Mouse (Mus musculus) forebrain, postnatal 0 days (tissue): ENCODE data around the gene Dand5. TPM values are rescaled to one million over a fixed set of nuclear protein-coding genes. Genes with fewer than 3 reads are reported as not detected.

ENCODE experiments used
- ATAC-seq: fragments of 200-750 bp; cut with Nextera tagmentation; 2 replicates; pipeline ENCODE4 v1.8.0; 2017; ENCODE audit warnings: mild to moderate bottlenecking, moderate library complexity
- DNase-seq: peaks from one replicate; pipeline ENCODE4 v3.0.0-alpha.2; 2015
- H3K27ac ChIP-seq: fragments of 300-500 bp; sonication (generic); 2 replicates; pipeline ENCODE4 v1.5.1; 2014; ENCODE audit warnings: low read depth, mild to moderate bottlenecking, antibody characterized with exemption, low read length, moderate library complexity, mixed read lengths
- H3K27me3 ChIP-seq: fragments of 300-500 bp; sonication (generic); 2 replicates; pipeline ENCODE4 v1.6.1; 2014; ENCODE audit warnings: mild to moderate bottlenecking, low read length, mixed read lengths; ENCODE audit not compliant: insufficient read depth
- H3K36me3 ChIP-seq: fragments of 300-500 bp; sonication (generic); 2 replicates; pipeline ENCODE4 v1.6.1; 2014; ENCODE audit warnings: mild to moderate bottlenecking, moderate library complexity; ENCODE audit not compliant: insufficient read depth
- H3K4me1 ChIP-seq: fragments of 300-500 bp; sonication (generic); 2 replicates; pipeline ENCODE4 v1.6.1; 2014; ENCODE audit warnings: antibody characterized with exemption; ENCODE audit not compliant: insufficient read depth
- H3K4me2 ChIP-seq: fragments of 300-500 bp; sonication (generic); 2 replicates; pipeline ENCODE4 v1.6.1; 2014; ENCODE audit warnings: low read depth, mild to moderate bottlenecking, moderate library complexity
- H3K4me3 ChIP-seq: fragments of 300-500 bp; sonication (generic); 2 replicates; pipeline ENCODE4 v1.5.1; 2014; ENCODE audit warnings: low read depth, low read length, mixed read lengths
- H3K9ac ChIP-seq: fragments of 300-500 bp; sonication (generic); 2 replicates; pipeline ENCODE4 v1.6.1; 2014; ENCODE audit warnings: mild to moderate bottlenecking
- H3K9me3 ChIP-seq: fragments of 300-500 bp; sonication (generic); 2 replicates; pipeline ENCODE4 v1.6.1; 2016; ENCODE audit warnings: low read length
- CTCF ChIP-seq: sonication (generic); IDR thresholded peaks from 2 replicates; pipeline ENCODE4 v1.5.1; 2016; ENCODE audit warnings: antibody characterized with exemption, control low read depth, low read depth
- WGBS: fragments of 180-500 bp; shearing (Covaris S2); extraction: QIAGEN DNeasy Blood & Tissue Kit; methylation state at CpG from one replicate; pipeline ENCODE4 v1.1.7; 2014; 5-methylcytosine and 5-hydroxymethylcytosine counted together
- polyA plus RNA-seq: library from polyadenylated mRNA; unstranded; fragments of >200 nt; fragmentation: Nextera tagmentation; extraction: Ambion mirVana; gene quantifications from 2 replicates; pipeline ENCODE4 v1.2.1, GENCODE M21; 2015
- total RNA-seq: library from RNA; depleted of rRNA; stranded (reverse); fragments of >200 nt; gene quantifications from 2 replicates; pipeline ENCODE4 v1.2.3, GENCODE M21; 2014

Gene Dand5
- total and polyA plus RNA-seq, 2 experiments from 2014 or later: 6.9 to 10.0 TPM

GRCm38 (mm10) chr8:84811303-84811702 is 11.3 kb downstream of the Dand5 start:
- WGBS: 12% methylated on average over 10 of the region's 10 CpGs
- peak overlapping the region; percentile 79 for H3K27ac ChIP-seq
- H3K9me3 ChIP-seq: no peaks in the 10 kb centered on the region
- H3K9ac ChIP-seq: peak overlapping the region; percentile 47
- ATAC-seq (no peak), DNase-seq (no peak)
- H3K4me2 ChIP-seq: peak overlapping the region; percentile 51
- no peak for TF ChIP-seq CTCF
- H3K27me3 ChIP-seq: no peaks in the 10 kb centered on the region
- no peaks in the 10 kb centered on the region for H3K36me3 ChIP-seq
- H3K4me3 ChIP-seq: peak overlapping the region; percentile 33
- H3K4me1 ChIP-seq: peaks cover 14% of the 10 kb centered on the region

- H3K9ac ChIP-seq: peak overlapping the region; percentile 47
- H3K9me3 ChIP-seq: no peaks in the 10 kb centered on the region
- H3K27me3 ChIP-seq: no peaks in the 10 kb centered on the region
- peak; percentile 79 for ATAC-seq
- peak; percentile 85 for TF ChIP-seq CTCF
- under 1% methylated on average over 32 of the region's 32 CpGs for WGBS
- peak overlapping the region; percentile 33 for H3K4me3 ChIP-seq
- peak; percentile 96 for DNase-seq
- H3K4me2 ChIP-seq: peak overlapping the region; percentile 51
- no peaks in the 10 kb centered on the region for H3K36me3 ChIP-seq
- peaks cover 14% of the 10 kb centered on the region for H3K4me1 ChIP-seq
- H3K27ac ChIP-seq: peak overlapping the region; percentile 79
Observed at GRCm38 (mm10) chr8:84810896-84811295, 11.7 kb downstream of the Dand5 start.

DNA sequence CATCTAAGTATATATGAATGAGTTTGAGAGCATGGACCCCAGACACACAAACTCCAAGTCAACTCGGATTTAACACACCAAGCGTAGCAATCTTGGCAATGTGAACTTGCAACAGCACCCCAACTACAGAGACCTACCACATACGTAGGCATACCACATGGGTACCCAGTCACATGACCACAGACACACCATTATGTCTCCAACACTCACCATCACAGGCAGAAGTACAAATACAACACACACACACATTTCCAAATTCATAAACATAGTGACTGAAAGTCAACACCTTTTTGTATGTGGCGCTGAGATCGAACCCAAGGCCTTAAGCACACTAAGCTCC is 12.7 kb downstream of the Dand5 start:
- no peak overlapping the region for H3K9ac ChIP-seq
- no peak for TF ChIP-seq CTCF
- no peak overlapping the region for H3K4me3 ChIP-seq
- DNase-seq: no peak
- H3K36me3 ChIP-seq: no peaks in the 10 kb centered on the region
- H3K4me2 ChIP-seq: no peak overlapping the region
- peaks cover 9% of the 10 kb centered on the region for H3K4me1 ChIP-seq
- no peak overlapping the region for H3K27ac ChIP-seq
- H3K27me3 ChIP-seq: no peaks in the 10 kb centered on the region
- H3K9me3 ChIP-seq: no peaks in the 10 kb centered on the region
- 65% methylated on average over 5 of the region's 5 CpGs for WGBS
- no peak for ATAC-seq

DNA sequence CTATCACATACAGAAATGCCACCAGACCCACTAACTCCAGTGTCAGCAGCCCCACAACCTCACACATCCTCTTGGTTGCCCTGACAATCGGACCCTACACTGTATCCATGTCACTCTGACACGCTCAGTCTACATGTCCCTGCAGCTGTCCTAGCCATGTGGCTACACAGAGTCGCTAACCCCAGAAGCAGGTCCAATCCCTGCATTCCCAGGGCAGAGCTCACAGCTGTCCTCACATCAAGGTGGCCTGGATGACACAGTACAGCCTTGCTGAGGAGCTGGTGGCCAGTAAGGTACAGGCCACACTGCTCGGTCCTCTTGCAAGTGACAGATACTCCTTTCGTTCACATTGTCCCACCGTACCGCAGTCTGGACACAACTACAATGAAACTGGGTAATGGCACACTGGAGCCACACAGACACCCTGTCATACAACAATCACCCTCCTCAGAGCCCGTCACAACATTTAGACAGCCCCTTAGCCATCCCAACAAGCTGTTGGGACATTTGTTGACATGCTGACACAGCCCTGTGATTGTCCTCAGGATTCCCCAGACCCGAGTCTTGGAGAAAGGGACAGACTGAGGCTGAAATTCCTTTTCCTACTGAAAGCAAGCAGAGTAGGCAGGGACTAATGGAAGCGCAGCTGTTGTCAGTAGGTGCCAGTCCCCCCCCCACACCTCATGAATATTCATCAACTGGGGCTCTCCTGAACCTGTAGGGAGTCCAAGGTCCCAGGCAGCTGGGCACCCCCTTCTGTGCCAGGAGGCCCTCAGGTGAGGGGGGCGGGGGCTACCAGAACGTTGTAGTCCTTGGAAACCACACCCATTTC is 13.3 kb downstream of the Dand5 start:
- no peaks in the 10 kb centered on the region for H3K36me3 ChIP-seq
- H3K27ac ChIP-seq: no peak overlapping the region
- peaks cover 5% of the 10 kb centered on the region for H3K4me1 ChIP-seq
- ATAC-seq (no peak), DNase-seq (no peak)
- H3K9ac ChIP-seq: no peak overlapping the region
- WGBS: 41% methylated on average over 12 of the region's 12 CpGs
- no peak overlapping the region for H3K4me3 ChIP-seq
- no peak for TF ChIP-seq CTCF
- H3K4me2 ChIP-seq: no peak overlapping the region
- no peaks in the 10 kb centered on the region for H3K9me3 ChIP-seq
- H3K27me3 ChIP-seq: no peaks in the 10 kb centered on the region

DNA sequence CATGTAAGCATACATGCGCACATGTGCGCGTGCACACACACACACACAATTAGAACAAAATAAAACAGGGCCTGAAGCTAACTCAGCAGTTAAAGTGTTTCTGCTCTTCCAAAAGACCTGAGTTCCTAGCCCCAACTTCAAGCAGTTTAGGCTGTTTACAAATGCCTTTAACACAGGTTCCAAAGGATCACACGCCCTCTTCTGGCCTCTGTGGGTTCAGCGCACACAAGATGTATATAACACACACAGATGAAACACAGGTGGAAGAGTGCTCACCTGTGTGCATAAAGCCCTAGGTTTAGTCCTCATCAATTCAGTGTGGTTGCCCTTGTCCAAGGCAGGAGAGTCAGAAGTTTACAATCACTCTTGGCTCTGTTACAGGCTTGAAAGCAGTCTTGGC is 16.6 kb downstream of the Dand5 start:
- ATAC-seq: no peak
- H3K36me3 ChIP-seq: no peaks in the 10 kb centered on the region

DNA sequence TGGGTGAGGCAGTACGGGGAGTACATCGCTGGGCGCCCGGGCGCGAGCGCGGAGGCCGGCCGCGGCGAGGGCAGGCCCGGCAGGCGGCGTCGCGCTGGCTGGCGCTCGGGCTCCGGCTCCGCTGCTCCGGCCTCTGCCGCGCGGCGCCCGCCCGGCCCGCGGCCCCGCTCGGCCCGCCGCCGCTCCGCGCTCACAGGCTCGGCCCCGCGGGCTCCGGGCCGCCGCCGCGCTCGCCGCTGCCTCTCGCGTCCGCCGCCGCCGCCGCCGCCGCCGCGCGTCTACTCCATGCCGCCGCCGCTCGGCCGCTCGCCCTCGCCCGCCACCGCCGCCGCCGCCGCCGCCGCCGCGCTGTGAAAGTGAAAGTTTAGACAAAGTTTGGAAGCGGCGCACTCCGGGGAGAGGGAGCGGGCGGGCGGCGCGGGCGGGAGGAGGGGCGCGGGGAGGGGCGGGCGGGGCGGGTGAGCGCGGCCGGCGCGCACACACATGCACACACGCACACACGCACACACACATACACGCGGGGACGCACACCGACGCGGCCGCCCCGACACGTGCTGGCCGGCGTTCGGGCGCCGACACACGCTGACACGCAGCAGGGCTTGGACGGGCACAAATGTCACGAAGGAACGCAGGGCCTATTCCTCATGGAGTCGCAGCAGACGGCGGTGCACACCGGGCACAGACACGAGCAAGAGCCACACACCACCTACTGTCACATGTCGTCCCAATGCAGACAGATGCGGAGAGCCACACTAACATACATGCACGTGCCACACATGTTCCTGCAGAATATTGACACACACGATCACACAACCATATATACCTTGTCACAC is 22.4 kb downstream of the Dand5 start, which contains the start of gene Nfix:
Gene Nfix, minus strand, starts transcription at position 346 of the 833 bp plus-strand sequence.
- under 1% methylated on average over 36 of the region's 125 CpGs for WGBS
- no peak for TF ChIP-seq CTCF
- Histone ChIP-seq H3K4me1 (peaks cover 24% of the 10 kb centered on the region), H3K36me3 (no peaks in the 10 kb centered on the region), H3K27me3 (no peaks in the 10 kb centered on the region), H3K9me3 (no peaks in the 10 kb centered on the region), H3K4me2 (peak within 1 kb of the TSS; percentile 80), H3K9ac (peak within 1 kb of the TSS; percentile 88), H3K27ac (peak within 1 kb of the TSS; percentile 93), H3K4me3 (peak within 1 kb of the TSS; percentile 90)
- peak; percentile 32 for ATAC-seq
- peak; percentile 69 for DNase-seq

More for the DNA sequence above, 16.6 kb downstream of the Dand5 start:
- Histone ChIP-seq H3K27me3 (no peaks in the 10 kb centered on the region), H3K9ac (no peak overlapping the region), H3K4me3 (no peak overlapping the region), H3K4me2 (no peak overlapping the region), H3K4me1 (no peaks in the 10 kb centered on the region), H3K27ac (no peak overlapping the region), H3K9me3 (no peaks in the 10 kb centered on the region)
- no peak for DNase-seq
- 93% methylated on average over 5 of the region's 5 CpGs for WGBS
- TF ChIP-seq CTCF: 0 out of 2 replicates have a peak, but pooled peaks have one; percentile 17
